Mouse (Mus musculus) hindbrain, embryonic 11.5 days (tissue): ENCODE measurements at regions not wholly inside any gene's neighbourhood (a gene's known extent, or its start where the extent isn't known, plus 50 kb on each side); places are given as distances from the start of the nearest gene placed in this dataset.

Experiments
- ATAC-seq: fragments of 200-750 bp; cut with Nextera tagmentation; 2 replicates; pipeline ENCODE4 v1.8.0; 2017; ENCODE audit warnings: mild to moderate bottlenecking, moderate TSS enrichment, moderate library complexity; ENCODE audit not compliant: low FRiP score
- DNase-seq: peaks from one replicate; pipeline ENCODE4 v3.0.0-alpha.2; 2015; ENCODE audit warnings: low spot score
- H3K27ac ChIP-seq: fragments of 300-500 bp; sonication (generic); 2 replicates; pipeline ENCODE4 v1.5.1; 2014; ENCODE audit warnings: mild to moderate bottlenecking, low read depth, low read length
- H3K27me3 ChIP-seq: fragments of 300-500 bp; sonication (generic); 2 replicates; pipeline ENCODE4 v1.6.1; 2014; ENCODE audit warnings: mild to moderate bottlenecking, low read length, moderate library complexity, mixed read lengths; ENCODE audit not compliant: control insufficient read depth, insufficient read depth
- H3K36me3 ChIP-seq: fragments of 300-500 bp; sonication (generic); 2 replicates; pipeline ENCODE4 v1.6.1; 2014; ENCODE audit warnings: mild to moderate bottlenecking, low read length, moderate library complexity, mixed read lengths; ENCODE audit not compliant: control insufficient read depth, insufficient read depth
- H3K4me1 ChIP-seq: fragments of 300-500 bp; sonication (generic); replicated peaks from 2 replicates; pipeline ENCODE4 v1.6.1; 2014; ENCODE audit warnings: low read length, mixed read lengths; ENCODE audit not compliant: control insufficient read depth, insufficient read depth
- H3K4me2 ChIP-seq: fragments of 300-500 bp; sonication (generic); replicated peaks from 2 replicates; pipeline ENCODE4 v1.6.1; 2014; ENCODE audit warnings: mild to moderate bottlenecking, low read depth, low read length
- H3K4me3 ChIP-seq: fragments of 300-500 bp; sonication (generic); 2 replicates; pipeline ENCODE4 v1.5.1; 2014; ENCODE audit warnings: low read depth, low read length
- H3K9ac ChIP-seq: fragments of 300-500 bp; sonication (generic); 2 replicates; pipeline ENCODE4 v1.6.1; 2014; ENCODE audit warnings: low read depth, low read length
- H3K9me3 ChIP-seq: fragments of 300-500 bp; sonication (generic); 2 replicates; pipeline ENCODE4 v1.6.1; 2016; ENCODE audit warnings: low read length; ENCODE audit not compliant: control insufficient read depth
- WGBS: fragments of 180-500 bp; shearing (Covaris S2); extraction: QIAGEN DNeasy Blood & Tissue Kit; methylation state at CpG from one replicate; pipeline ENCODE4 v1.1.7; 2014; 5-methylcytosine and 5-hydroxymethylcytosine counted together

DNA sequence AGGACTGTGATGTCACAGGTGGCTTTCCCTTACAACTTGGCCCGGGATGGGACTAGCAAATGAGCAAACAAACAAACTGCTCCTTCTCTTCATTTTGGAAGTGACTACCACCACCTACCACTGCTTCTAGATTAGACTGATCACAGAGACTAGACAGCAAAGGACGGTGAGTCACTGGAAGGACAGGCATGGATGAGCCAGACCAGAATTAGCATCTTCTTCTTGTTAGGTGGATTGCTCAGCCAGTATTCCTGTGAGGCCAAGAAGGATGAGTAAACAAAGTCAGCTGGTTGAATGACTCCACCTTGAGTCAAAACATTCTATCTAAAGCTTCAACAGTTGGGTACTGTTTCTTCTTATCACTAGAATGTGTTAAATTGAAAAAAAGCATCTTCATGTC is 385.1 kb upstream of the Mon1b start:
- Histone ChIP-seq H3K4me1 (no peaks in the 10 kb centered on the region), H3K9ac (no peak overlapping the region), H3K9me3 (no peaks in the 10 kb centered on the region), H3K27me3 (no peaks in the 10 kb centered on the region), H3K4me3 (no peak overlapping the region), H3K36me3 (no peaks in the 10 kb centered on the region), H3K4me2 (no peak overlapping the region), H3K27ac (no peak overlapping the region)
- ATAC-seq (no peak), DNase-seq (no peak)
- 91% methylated on average over 2 of the region's 2 CpGs for WGBS

- H3K4me3 ChIP-seq = no peak overlapping the region
- WGBS = 83% methylated on average over 5 of the region's 5 CpGs
- no peaks in the 10 kb centered on the region for H3K36me3 ChIP-seq
- no peaks in the 10 kb centered on the region for H3K9me3 ChIP-seq
- H3K4me1 ChIP-seq = no peaks in the 10 kb centered on the region
- DNase-seq (no peak), ATAC-seq (no peak)
- no peaks in the 10 kb centered on the region for H3K27me3 ChIP-seq
- no peak overlapping the region for H3K9ac ChIP-seq
- H3K27ac ChIP-seq = no peak overlapping the region
- H3K4me2 ChIP-seq = no peak overlapping the region
These were observed 381.3 kb upstream of the Mon1b start for GRCm38 (mm10) chr8:113254076-113254475.

GRCm38 (mm10) chr8:113259477-113259876 is 375.9 kb upstream of the Mon1b start:
- ATAC-seq (no peak), DNase-seq (no peak)
- Histone ChIP-seq H3K4me2 (no peak overlapping the region), H3K27me3 (no peaks in the 10 kb centered on the region), H3K4me3 (no peak overlapping the region), H3K4me1 (no peaks in the 10 kb centered on the region), H3K36me3 (no peaks in the 10 kb centered on the region), H3K9ac (no peak overlapping the region), H3K27ac (no peak overlapping the region), H3K9me3 (no peaks in the 10 kb centered on the region)
- WGBS = 92% methylated on average over 1 of the region's 1 CpGs

- Histone ChIP-seq H3K36me3 (no peaks in the 10 kb centered on the region), H3K27ac (no peak overlapping the region), H3K9ac (no peak overlapping the region), H3K4me3 (no peak overlapping the region), H3K4me2 (no peak overlapping the region), H3K9me3 (no peaks in the 10 kb centered on the region), H3K4me1 (no peaks in the 10 kb centered on the region), H3K27me3 (no peaks in the 10 kb centered on the region)
- DNase-seq (no peak), ATAC-seq (no peak)
- 85% methylated on average over 3 of the region's 3 CpGs for WGBS
These were observed 372.1 kb upstream of the Mon1b start for GRCm38 (mm10) chr8:113263296-113263695.

- Histone ChIP-seq H3K36me3 (no peaks in the 10 kb centered on the region), H3K27ac (no peak overlapping the region), H3K27me3 (no peaks in the 10 kb centered on the region), H3K4me1 (no peaks in the 10 kb centered on the region), H3K9ac (no peak overlapping the region), H3K9me3 (no peaks in the 10 kb centered on the region), H3K4me2 (no peak overlapping the region), H3K4me3 (no peak overlapping the region)
- WGBS = 91% methylated on average over 4 of the region's 4 CpGs
- ATAC-seq = no peak
- no peak for DNase-seq
These were observed 364.1 kb upstream of the Mon1b start for GRCm38 (mm10) chr8:113271262-113271661.

- no peaks in the 10 kb centered on the region for H3K9me3 ChIP-seq
- DNase-seq (no peak), ATAC-seq (no peak)
- H3K4me2 ChIP-seq = no peak overlapping the region
- H3K27ac ChIP-seq = no peak overlapping the region
- 96% methylated on average over 4 of the region's 4 CpGs for WGBS
- no peaks in the 10 kb centered on the region for H3K27me3 ChIP-seq
- H3K9ac ChIP-seq = no peak overlapping the region
- H3K36me3 ChIP-seq = no peaks in the 10 kb centered on the region
- no peaks in the 10 kb centered on the region for H3K4me1 ChIP-seq
- no peak overlapping the region for H3K4me3 ChIP-seq
These were observed 335.0 kb upstream of the Mon1b start for GRCm38 (mm10) chr8:113300273-113300843.

- H3K27me3 ChIP-seq = no peaks in the 10 kb centered on the region
- no peak overlapping the region for H3K27ac ChIP-seq
- H3K36me3 ChIP-seq = no peaks in the 10 kb centered on the region
- H3K4me2 ChIP-seq = no peak overlapping the region
- no peak overlapping the region for H3K9ac ChIP-seq
- no peak for DNase-seq
- no peaks in the 10 kb centered on the region for H3K4me1 ChIP-seq
- H3K4me3 ChIP-seq = no peak overlapping the region
- WGBS = 73% methylated on average over 8 of the region's 8 CpGs
- H3K9me3 ChIP-seq = no peaks in the 10 kb centered on the region
- no peak for ATAC-seq
These were observed 332.0 kb upstream of the Mon1b start for GRCm38 (mm10) chr8:113303426-113303825.

GRCm38 (mm10) chr8:113317169-113317568 is 318.2 kb upstream of the Mon1b start:
- H3K4me3 ChIP-seq = no peak overlapping the region
- DNase-seq = no peak
- 84% methylated on average over 3 of the region's 3 CpGs for WGBS
- H3K27ac ChIP-seq = no peak overlapping the region
- no peak overlapping the region for H3K9ac ChIP-seq
- no peaks in the 10 kb centered on the region for H3K36me3 ChIP-seq
- no peak overlapping the region for H3K4me2 ChIP-seq
- ATAC-seq = no peak
- H3K9me3 ChIP-seq = no peaks in the 10 kb centered on the region
- no peaks in the 10 kb centered on the region for H3K4me1 ChIP-seq
- no peaks in the 10 kb centered on the region for H3K27me3 ChIP-seq

GRCm38 (mm10) chr8:113331576-113331975 is 303.8 kb upstream of the Mon1b start:
- Histone ChIP-seq H3K4me1 (no peaks in the 10 kb centered on the region), H3K9me3 (no peaks in the 10 kb centered on the region), H3K27me3 (no peaks in the 10 kb centered on the region), H3K27ac (no peak overlapping the region), H3K36me3 (no peaks in the 10 kb centered on the region), H3K9ac (no peak overlapping the region), H3K4me3 (no peak overlapping the region), H3K4me2 (no peak overlapping the region)
- WGBS = 50% methylated on average over 6 of the region's 6 CpGs
- DNase-seq (no peak), ATAC-seq (no peak)
